Mouse (Mus musculus) megakaryocyte, adult 5-6 weeks (primary cell): ENCODE data around the gene Fhl2. TPM values are rescaled to one million over a fixed set of nuclear protein-coding genes. Genes with fewer than 3 reads are reported as not detected.

Experiments used
- ATAC-seq: 2 replicates; pipeline ENCODE4 v1.8.0; 2016; ENCODE audit warnings: mild to moderate bottlenecking, inconsistent platforms; ENCODE audit not compliant: poor library complexity, severe bottlenecking
- total RNA-seq, 2 experiments: library from RNA; stranded (forward) in 1 of 2; stranded (reverse) in 1 of 2; fragments of 153-499, 151-499 nt in 1 of 2; fragments of 221-1000, 200-1000 nt in 1 of 2; gene quantifications; 2 replicates each; pipeline versions ENCODE4 v1.2.3 to v1.2.4; 2015 to 2017

The Fhl2 gene
- 0.64 TPM in 1 of 2 replicates, not detected in the other for total RNA-seq (2015)
- 1.0 and 1.4 TPM in 2 replicates for total RNA-seq (2017)

- no peak for ATAC-seq
Observed at GRCm38 (mm10) chr1:43196661-43197241, at the start of gene Fhl2. Fhl2 (minus strand) TSS chr1:43196984.

DNA sequence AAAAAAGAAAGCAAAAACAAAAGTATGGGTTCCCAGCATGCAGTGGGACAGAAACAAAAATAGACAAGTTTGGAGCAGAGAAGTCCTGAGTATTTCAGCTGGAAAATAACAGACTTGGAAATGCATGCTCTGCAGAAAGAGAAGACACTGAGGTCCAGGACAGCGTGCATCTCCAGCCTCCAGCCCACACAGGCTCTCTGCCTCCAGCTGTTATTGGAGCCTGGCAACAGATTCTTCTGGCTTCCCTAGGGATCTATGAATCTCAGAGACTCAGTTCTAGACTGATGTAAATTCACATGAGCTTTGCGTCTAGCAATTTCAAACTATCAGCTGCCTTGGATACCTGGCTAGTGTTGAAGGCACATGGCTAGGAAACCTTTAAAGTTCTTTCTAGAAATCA, 48.2 kb upstream of the Fhl2 start:
- no peak for ATAC-seq

DNA sequence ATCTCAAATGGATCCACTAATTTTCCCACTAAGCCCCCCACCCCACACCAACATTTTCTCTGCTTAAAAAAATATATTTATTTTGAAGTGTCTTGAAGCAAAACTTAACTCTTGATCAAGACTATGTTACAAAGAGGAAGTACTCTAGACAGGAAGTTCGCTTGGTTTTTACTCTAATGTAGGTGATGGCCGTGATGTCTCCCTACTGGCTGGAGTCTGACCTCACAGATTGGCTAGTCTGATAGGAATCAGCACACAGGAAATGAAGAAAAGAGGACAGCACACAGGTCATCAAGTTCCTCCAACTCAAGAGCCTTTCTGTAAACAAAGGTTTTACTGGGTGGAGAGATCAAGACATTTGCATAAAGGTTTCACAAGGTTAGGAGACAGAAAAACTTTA, 44.4 kb upstream of the Fhl2 start:
- peak; percentile 99 for ATAC-seq

DNA sequence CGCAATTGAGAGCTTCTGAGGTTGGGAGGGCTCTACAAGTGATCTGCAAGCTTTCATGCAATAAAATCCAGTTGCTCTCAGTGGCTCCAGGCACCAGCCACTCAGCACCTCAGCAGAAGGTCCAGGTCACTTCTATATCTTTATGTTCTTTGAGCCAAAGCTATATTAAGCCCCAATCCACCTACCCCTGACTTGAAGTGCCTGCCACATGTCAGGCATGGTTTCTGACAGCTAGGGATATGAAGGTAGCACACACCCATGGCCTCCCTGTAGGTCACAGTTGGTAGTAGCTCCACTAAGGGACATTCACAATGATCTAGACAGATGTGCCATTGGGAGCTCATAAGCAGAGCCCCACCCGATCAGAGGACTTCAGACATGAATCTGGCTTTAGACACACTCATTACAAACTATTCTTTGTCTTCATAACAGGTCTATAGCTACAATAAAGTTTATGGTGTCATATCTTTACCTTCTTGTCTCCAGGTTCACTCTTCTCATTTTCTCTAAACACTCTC, 43.1 kb upstream of the Fhl2 start:
- no peak for ATAC-seq

DNA sequence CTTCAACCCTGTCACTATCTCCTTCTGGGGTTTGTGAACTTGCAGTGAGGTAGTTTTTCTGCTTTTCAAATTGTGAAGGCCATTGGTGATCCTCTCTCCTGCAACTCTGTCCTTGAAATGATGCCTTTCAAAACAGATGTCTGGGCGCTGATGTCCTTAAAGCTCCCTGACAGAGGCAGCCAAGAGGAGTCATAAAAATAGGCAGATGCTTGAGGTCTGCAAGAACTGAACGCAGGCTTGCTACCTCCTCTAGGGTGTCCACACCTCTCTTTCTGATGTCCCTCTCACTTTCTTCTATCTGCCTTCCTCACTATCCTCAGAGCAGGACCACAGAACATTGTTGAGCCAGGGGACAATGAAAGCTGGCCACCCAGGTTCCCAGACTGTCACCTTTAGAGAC, 41.7 kb upstream of the Fhl2 start:
- ATAC-seq: no peak

DNA sequence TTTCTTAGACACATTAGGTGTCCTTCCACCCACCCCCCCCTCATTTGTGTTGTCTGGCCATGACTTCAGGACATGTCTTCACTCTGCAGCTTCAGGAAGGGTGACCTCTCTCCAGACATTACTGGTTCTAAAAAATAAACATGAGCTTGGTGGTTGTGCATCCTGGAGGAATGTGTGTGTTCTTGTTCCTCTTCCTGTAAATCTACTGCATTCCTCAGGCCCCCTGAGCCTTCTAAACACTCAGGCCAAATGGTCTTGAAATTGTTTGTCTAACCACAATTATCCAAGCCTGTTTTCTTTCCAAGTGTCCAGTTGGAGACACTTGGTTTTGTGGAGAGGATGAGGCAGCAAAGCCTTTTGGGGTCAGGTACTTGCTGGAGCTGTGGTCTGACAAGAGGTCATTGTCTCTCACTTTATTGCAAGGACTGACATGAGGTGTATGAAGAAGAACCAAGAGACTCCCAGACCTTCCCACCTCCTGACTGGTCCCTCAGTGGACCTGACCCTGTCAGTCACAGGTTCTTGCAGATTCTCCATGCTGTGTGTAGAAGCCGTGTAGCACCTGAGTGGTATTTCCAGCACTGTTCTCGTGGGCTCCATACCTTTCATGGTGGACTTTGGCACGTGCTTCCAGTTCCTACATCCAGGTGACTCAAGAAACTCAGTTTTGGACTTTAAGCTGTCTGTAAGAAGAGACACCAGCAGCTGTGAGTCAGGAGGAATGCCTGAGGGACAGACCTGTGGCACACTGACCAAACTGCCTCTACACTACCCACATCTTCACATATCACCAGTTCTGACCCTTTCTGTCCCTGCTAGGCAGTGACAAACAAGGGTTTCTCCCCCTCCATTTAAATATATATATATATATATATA, 40.8 kb upstream of the Fhl2 start:
- no peak for ATAC-seq

- ATAC-seq: no peak
Observed at GRCm38 (mm10) chr1:43225531-43226151, 28.9 kb upstream of the Fhl2 start.

GRCm38 (mm10) chr1:43224943-43225342, 28.2 kb upstream of the Fhl2 start:
- ATAC-seq: no peak

DNA sequence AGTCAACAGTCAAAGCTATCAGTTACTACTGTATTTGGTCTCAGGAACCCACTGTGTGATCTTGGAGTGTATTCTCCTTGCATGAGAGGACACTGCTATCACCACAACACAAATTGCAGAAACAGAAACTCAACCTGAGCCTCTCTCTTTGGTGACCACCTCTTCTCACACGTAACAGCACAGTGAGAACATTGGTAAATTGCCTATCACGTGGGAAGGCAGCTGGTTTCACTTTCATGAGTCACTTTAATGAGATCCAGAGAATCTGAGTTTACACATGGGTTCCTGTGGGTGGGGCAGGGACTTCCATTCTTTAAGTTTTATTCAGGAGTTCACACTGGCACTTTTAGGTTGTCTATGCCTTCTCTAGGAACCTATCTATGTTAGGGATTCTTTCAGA, 27.4 kb upstream of the Fhl2 start:
- peak; percentile 71 for ATAC-seq

GRCm38 (mm10) chr1:43223097-43223496, 26.3 kb upstream of the Fhl2 start:
- no peak for ATAC-seq

- no peak for ATAC-seq
Observed at GRCm38 (mm10) chr1:43218016-43218680, 21.4 kb upstream of the Fhl2 start.

DNA sequence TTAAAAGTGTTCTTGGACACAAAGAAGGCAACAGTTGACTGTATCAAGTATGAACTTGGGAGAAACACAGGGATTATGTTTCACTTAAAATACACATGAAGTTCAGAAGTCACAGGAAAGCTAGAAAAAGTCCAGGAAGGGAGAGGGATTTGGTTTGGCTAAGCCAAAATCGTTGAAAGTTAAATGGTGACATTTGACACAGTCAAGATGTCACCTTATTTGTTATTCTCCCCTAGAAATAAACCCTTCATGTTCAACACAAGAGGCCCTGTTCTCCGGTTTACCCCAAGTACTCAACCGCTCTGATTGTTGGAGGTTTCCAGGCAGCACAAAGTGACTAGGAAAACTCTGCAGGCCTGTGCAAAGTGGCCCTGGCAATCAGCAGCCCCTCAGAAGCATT, 18.8 kb upstream of the Fhl2 start:
- ATAC-seq: no peak

GRCm38 (mm10) chr1:43211274-43211673, 14.5 kb upstream of the Fhl2 start:
- ATAC-seq: no peak

- ATAC-seq: no peak
Observed at GRCm38 (mm10) chr1:43210285-43210684, 13.5 kb upstream of the Fhl2 start.

GRCm38 (mm10) chr1:43207147-43207546, 10.4 kb upstream of the Fhl2 start:
- peak; percentile 21; the same call in 1 of the 2 replicates for ATAC-seq

GRCm38 (mm10) chr1:43203282-43203681, 6.5 kb upstream of the Fhl2 start:
- no peak for ATAC-seq

- no peak for ATAC-seq
Observed at GRCm38 (mm10) chr1:43202226-43202625, 5.4 kb upstream of the Fhl2 start.

- no peak for ATAC-seq
Observed at GRCm38 (mm10) chr1:43201796-43202195, 5.0 kb upstream of the Fhl2 start.

- no peak for ATAC-seq
Observed at GRCm38 (mm10) chr1:43199867-43200240, 3.1 kb upstream of the Fhl2 start.

DNA sequence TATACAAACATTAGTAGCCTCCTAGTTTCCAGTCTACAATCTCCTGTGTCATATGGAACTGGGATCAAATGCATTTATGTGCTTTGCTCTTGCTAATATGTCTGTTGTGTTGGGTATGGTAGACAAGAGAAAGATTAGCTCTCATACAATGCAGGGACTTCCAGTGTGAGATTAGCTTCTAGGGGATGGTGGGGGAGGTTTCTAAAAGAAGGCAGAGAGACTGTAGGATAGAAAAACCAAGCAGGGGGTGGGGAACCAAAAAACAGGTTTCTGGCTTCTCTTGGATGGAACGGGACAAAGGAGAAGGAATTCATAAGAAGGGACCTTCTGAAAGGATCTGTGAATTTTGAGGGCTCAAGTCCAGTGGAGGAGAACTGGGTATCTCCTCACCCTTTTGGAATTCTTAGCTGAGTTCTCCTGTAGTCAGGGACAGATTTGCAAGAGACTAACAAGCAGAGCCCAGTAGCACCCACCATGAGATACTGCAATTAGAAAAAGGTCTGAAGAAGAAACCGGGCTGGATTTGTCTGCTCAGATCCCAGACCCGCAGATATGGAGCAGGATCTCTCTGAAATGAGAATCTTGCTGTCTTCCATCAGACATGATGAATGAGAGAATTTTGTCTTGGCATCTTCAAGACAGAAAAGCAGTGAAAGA, 2.6 kb upstream of the Fhl2 start:
- no peak for ATAC-seq

- no peak for ATAC-seq
Observed at GRCm38 (mm10) chr1:43196059-43196458, 725 bp downstream of the Fhl2 start.
